ENCODE assay signal across 15 mouse cellular contexts in genomic region chr1:150089040-150089692, GRCm38 (mm10). TPM values are rescaled to one million over a fixed set of nuclear protein-coding genes. Genes with fewer than 3 reads are reported as not detected.
DNase-seq lines count a peak whose midpoint lies in the region; ATAC-seq and TF ChIP-seq lines count a peak whose summit lies in the region.
"Had no signal": no experiment of that assay in that cellular context is flagged by ENCODE, and none has a peak within 500 bp of the region (broad histone marks: within the 10 kb centered on the region; RNA-seq: fewer than 3 reads in every experiment).

No protein-coding gene starts in this region.

- no peak for TF ChIP-seq CTCF in midbrain, postnatal 0 days (IDR thresholded peaks at IDR 0.05)

- DNase-seq in kidney, postnatal 10 days: peak; percentile 9
- DNase-seq in midbrain, postnatal 0 days (ENCODE audit: low spot score): peak; percentile 6
- no peak for DNase-seq in midbrain, embryonic 14.5 days
- peak; percentile 17 for DNase-seq in yolk sac, embryonic 10.5 days (ENCODE audit: low spot score)
- DNase-seq: adrenal gland, postnatal 25 days; thymus, postnatal 4 days had no signal

- no peaks in the 10 kb centered on the region for H3K9me3 ChIP-seq in kidney, embryonic 15.5 days (replicated peaks)
- H3K9me3 ChIP-seq in midbrain, postnatal 0 days (ENCODE audit: low read length): no peaks in the 10 kb centered on the region
- H3K9me3 ChIP-seq in midbrain, embryonic 14.5 days (ENCODE audit: control insufficient read depth, low read length): no peaks in the 10 kb centered on the region
- H3K9me3 ChIP-seq in forebrain, embryonic 13.5 days (replicated peaks): no peaks in the 10 kb centered on the region
- H3K9me3 ChIP-seq: embryonic facial prominence, embryonic 12.5 days; heart, embryonic 15.5 days; hindbrain, embryonic 15.5 days; limb, embryonic 15.5 days had no signal

- no peak overlapping the region for H3K9ac ChIP-seq in kidney, embryonic 15.5 days
- no peak overlapping the region for H3K9ac ChIP-seq in midbrain, postnatal 0 days (replicated peaks; ENCODE audit: low read length, poor library complexity, severe bottlenecking)
- no peak overlapping the region for H3K9ac ChIP-seq in midbrain, embryonic 14.5 days (replicated peaks; ENCODE audit: low read length)
- no peak overlapping the region for H3K9ac ChIP-seq in forebrain, embryonic 13.5 days
- H3K9ac ChIP-seq: embryonic facial prominence, embryonic 12.5 days; heart, embryonic 15.5 days; hindbrain, embryonic 15.5 days; limb, embryonic 15.5 days had no signal

- no peak overlapping the region for H3K4me2 ChIP-seq in kidney, embryonic 15.5 days
- H3K4me2 ChIP-seq in midbrain, postnatal 0 days (ENCODE audit: low read depth, low read length, poor library complexity, severe bottlenecking): no peak overlapping the region
- no peak overlapping the region for H3K4me2 ChIP-seq in midbrain, embryonic 14.5 days (ENCODE audit: low read length)
- H3K4me2 ChIP-seq in forebrain, embryonic 13.5 days: no peak overlapping the region
- H3K4me2 ChIP-seq: embryonic facial prominence, embryonic 12.5 days; heart, embryonic 15.5 days; hindbrain, embryonic 15.5 days; limb, embryonic 15.5 days had no signal

- H3K4me3 ChIP-seq in kidney, embryonic 15.5 days (replicated peaks): no peak overlapping the region
- H3K4me3 ChIP-seq in midbrain, postnatal 0 days (ENCODE audit: low read depth, low read length): no peak overlapping the region
- H3K4me3 ChIP-seq in midbrain, embryonic 14.5 days (replicated peaks; ENCODE audit: low read depth, low read length): no peak overlapping the region
- no peak overlapping the region for H3K4me3 ChIP-seq in forebrain, embryonic 13.5 days
- H3K4me3 ChIP-seq: embryonic facial prominence, embryonic 12.5 days; heart, embryonic 15.5 days; hindbrain, embryonic 15.5 days; limb, embryonic 15.5 days; megakaryocyte, embryonic 14.5 days had no signal

- no peaks in the 10 kb centered on the region for H3K36me3 ChIP-seq in kidney, embryonic 15.5 days
- no peaks in the 10 kb centered on the region for H3K36me3 ChIP-seq in midbrain, postnatal 0 days (ENCODE audit: insufficient read depth, low read length)
- no peaks in the 10 kb centered on the region for H3K36me3 ChIP-seq in midbrain, embryonic 14.5 days (ENCODE audit: control insufficient read depth, insufficient read depth, low read length)
- H3K36me3 ChIP-seq in forebrain, embryonic 13.5 days (ENCODE audit: poor library complexity, severe bottlenecking): no peaks in the 10 kb centered on the region
- H3K36me3 ChIP-seq: embryonic facial prominence, embryonic 12.5 days; heart, embryonic 15.5 days; hindbrain, embryonic 15.5 days; limb, embryonic 15.5 days had no signal

- H3K27ac ChIP-seq in kidney, embryonic 15.5 days: no peak overlapping the region
- no peak overlapping the region for H3K27ac ChIP-seq in midbrain, postnatal 0 days (ENCODE audit: low read depth, low read length)
- no peak overlapping the region for H3K27ac ChIP-seq in midbrain, embryonic 14.5 days (replicated peaks; ENCODE audit: low read depth, low read length)
- no peak overlapping the region for H3K27ac ChIP-seq in forebrain, embryonic 13.5 days
- H3K27ac ChIP-seq: embryonic facial prominence, embryonic 12.5 days; heart, embryonic 15.5 days; hindbrain, embryonic 15.5 days; limb, embryonic 15.5 days had no signal

- no peak for ATAC-seq in kidney, embryonic 15.5 days (replicated peaks; ENCODE audit: low FRiP score)
- ATAC-seq in midbrain, postnatal 0 days (ENCODE audit: low FRiP score): 0 out of 2 replicates have a peak, but pooled peaks have one; percentile 24
- no peak for ATAC-seq in midbrain, embryonic 14.5 days (ENCODE audit: low FRiP score, low TSS enrichment)
- 0 out of 2 replicates have a peak, but pooled peaks have one; percentile 17 for ATAC-seq in megakaryocyte, adult 5-6 weeks (ENCODE audit: poor library complexity, severe bottlenecking)
- ATAC-seq in forebrain, embryonic 13.5 days: no peak

- WGBS in kidney, embryonic 15.5 days: 73% methylated on average over 6 of the region's 6 CpGs
- WGBS in midbrain, postnatal 0 days: 84% methylated on average over 6 of the region's 6 CpGs
- WGBS in midbrain, embryonic 14.5 days: 90% methylated on average over 6 of the region's 6 CpGs
- 86% methylated on average over 6 of the region's 6 CpGs for WGBS in forebrain, embryonic 13.5 days

- H3K27me3 ChIP-seq in kidney, embryonic 15.5 days: no peaks in the 10 kb centered on the region
- H3K27me3 ChIP-seq in midbrain, postnatal 0 days (ENCODE audit: insufficient read depth, low read length): no peaks in the 10 kb centered on the region
- H3K27me3 ChIP-seq in midbrain, embryonic 14.5 days (ENCODE audit: control insufficient read depth, insufficient read depth, low read length): no peaks in the 10 kb centered on the region
- H3K27me3 ChIP-seq in forebrain, embryonic 13.5 days: no peaks in the 10 kb centered on the region
- H3K27me3 ChIP-seq: embryonic facial prominence, embryonic 12.5 days; heart, embryonic 15.5 days; hindbrain, embryonic 15.5 days; limb, embryonic 15.5 days; megakaryocyte, embryonic 14.5 days had no signal

- H3K4me1 ChIP-seq in kidney, embryonic 15.5 days: no peaks in the 10 kb centered on the region
- no peaks in the 10 kb centered on the region for H3K4me1 ChIP-seq in midbrain, postnatal 0 days (ENCODE audit: insufficient read depth, low read length)
- H3K4me1 ChIP-seq in midbrain, embryonic 14.5 days (ENCODE audit: control insufficient read depth, insufficient read depth, low read length): no peaks in the 10 kb centered on the region
- no peaks in the 10 kb centered on the region for H3K4me1 ChIP-seq in forebrain, embryonic 13.5 days
- H3K4me1 ChIP-seq: embryonic facial prominence, embryonic 12.5 days; heart, embryonic 15.5 days; hindbrain, embryonic 15.5 days; limb, embryonic 15.5 days; megakaryocyte, embryonic 14.5 days had no signal

RNA-seq across cellular contexts. Expression of gene Ptgs2, which starts 10.7 kb away (rescaled TPM):
- polyA plus RNA-seq in kidney, embryonic 15.5 days (2015; fragmentation: Nextera tagmentation; extraction: Ambion mirVana): 1.2 and 1.6 TPM in 2 replicates
- 0.47 and 0.49 TPM in 2 replicates for total RNA-seq in midbrain, postnatal 0 days (2014; rRNA removed)
- 0.05 and 0.20 TPM in 2 replicates for polyA plus RNA-seq in midbrain, postnatal 0 days (2015; fragmentation: Nextera tagmentation; extraction: Ambion mirVana)
- not detected in 2 replicates for polyA plus RNA-seq in midbrain, embryonic 14.5 days (2014; fragmentation: Nextera tagmentation; extraction: Ambion mirVana)
- total RNA-seq in megakaryocyte, adult 5-6 weeks (2015): 4.4 and 7.4 TPM in 2 replicates
- 2.2 and 5.9 TPM in 2 replicates for total RNA-seq in megakaryocyte, adult 5-6 weeks (2017)
- 0.09 TPM in 1 of 2 replicates, not detected in the other for polyA plus RNA-seq in forebrain, embryonic 13.5 days (2015; fragmentation: Nextera tagmentation; extraction: Ambion mirVana)
- polyA plus RNA-seq: forebrain, embryonic 14.5 days had no signal

Comparison
In these comparisons a context has a peak if more than half of its experiments do, and no peak if none do; other contexts are left out.
1. ATAC-seq: peak in midbrain, postnatal 0 days (single experiment) and megakaryocyte, adult 5-6 weeks (single experiment); none in kidney, embryonic 15.5 days (single experiment), midbrain, embryonic 14.5 days (single experiment) and forebrain, embryonic 13.5 days (single experiment).